Mouse (Mus musculus): ENCODE measurements around the gene Myo18a. TPM values are rescaled to one million over a fixed set of nuclear protein-coding genes. Genes with fewer than 3 reads are reported as not detected.

Gene Myo18a
- total RNA-seq, 2 experiments from 2014 or later: 331 to 334 TPM

DNA sequence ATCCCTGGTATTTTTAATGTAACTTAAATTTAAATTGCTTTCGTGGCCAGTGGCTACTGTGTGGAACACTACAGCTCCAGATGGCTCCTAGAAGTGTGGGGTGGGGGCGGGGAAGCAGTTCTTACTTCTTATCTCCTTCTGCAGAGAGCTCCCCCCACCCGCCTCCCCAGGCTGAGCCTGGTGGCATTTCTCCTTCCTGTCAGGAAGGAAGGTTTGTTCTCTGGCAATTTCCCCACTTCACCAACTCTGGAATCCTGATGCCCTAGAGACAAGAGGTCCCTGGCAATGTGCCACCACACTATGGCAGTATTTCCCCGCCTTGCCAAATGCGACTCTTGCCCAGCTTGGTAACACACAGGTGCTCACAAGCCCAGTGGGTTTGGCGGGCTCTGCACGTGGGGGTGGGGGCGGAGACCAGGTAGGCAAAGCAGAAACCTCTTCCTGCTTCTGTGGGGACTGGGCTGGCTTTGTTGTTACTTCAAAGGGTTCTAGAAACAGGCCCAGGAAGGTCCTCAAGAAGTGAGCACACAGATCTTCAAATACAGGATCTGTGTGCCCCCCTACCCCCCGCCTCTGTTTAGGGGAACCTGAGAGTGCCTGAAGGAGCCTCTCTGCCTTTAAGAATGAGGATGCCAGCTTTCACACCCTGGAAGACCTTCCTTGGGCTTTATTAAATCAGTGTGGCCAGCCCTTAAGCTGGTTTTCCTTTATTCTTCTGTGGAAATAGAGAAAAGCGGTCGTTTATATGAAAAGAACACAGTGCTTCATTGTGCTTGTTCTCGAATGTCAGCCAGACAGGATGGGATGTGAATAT lies 28.9 kb downstream of the Myo18a start:
- DNase-seq: no peak
- intact Hi-C loops (cut with DNase I): loop anchor here (2.0 kb wide), 2 partner anchors 27 to 51 kb away; no protein-coding TSS in a partner anchor

DNA sequence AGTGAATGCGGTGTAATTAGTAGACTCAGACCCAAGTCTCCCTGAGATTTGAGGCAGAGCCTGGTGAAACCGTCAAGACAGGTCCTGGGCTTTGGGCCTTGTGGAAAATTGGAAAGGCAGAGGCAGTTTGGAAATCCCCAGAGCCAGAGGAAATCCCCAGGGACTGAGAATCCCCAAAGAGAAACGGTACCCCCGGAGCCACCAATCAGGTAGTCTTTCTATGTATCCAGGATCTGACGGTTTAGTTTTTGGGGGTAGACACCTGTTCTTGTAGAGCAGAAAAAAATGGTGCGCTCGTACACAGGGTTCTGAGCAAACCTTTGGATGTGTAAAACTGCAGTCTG lies 29.5 kb downstream of the Myo18a start:
- intact Hi-C loops (cut with DNase I): loop anchor here (2.0 kb wide), 1 partner anchor 28 kb away; no protein-coding TSS in a partner anchor
- DNase-seq: no peak

DNA sequence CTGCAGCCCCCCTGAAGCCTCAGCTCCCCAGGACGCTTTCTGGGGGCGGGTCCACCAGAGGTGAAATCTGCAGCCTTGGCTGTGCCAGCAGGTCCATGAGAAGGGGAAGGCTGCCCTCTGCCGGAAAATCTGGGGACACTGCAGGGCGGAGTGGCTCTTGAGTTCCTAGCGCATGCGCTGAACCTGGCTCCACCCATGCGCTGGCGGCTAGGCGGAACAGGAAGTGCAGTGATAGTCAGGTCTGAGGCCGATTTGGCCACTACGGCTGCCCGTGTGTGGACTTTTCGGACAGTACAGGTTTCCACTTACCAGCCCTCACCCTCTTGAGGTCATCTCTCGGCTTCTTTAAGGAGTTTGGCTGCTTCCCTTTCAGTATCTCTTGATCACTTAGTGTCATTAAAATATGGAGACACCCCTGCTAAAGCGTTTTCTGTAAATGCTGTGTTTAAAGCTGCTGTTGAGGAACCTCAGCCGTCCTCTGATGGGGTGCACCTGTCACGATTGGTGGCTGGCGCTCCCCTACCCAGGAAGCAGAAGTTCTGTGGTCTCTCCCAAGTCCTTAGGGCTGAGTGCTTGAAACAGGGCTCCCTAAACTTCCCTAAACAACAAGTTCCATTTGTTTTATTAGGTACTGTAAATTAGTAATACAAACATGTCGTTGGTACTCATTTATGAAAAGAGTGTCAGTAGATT lies 30.3 kb downstream of the Myo18a start:
- intact Hi-C loops (cut with DNase I): loop anchor here (2.0 kb wide), 1 partner anchor 29 kb away; no protein-coding TSS in a partner anchor
- DNase-seq: peak; percentile 95

DNA sequence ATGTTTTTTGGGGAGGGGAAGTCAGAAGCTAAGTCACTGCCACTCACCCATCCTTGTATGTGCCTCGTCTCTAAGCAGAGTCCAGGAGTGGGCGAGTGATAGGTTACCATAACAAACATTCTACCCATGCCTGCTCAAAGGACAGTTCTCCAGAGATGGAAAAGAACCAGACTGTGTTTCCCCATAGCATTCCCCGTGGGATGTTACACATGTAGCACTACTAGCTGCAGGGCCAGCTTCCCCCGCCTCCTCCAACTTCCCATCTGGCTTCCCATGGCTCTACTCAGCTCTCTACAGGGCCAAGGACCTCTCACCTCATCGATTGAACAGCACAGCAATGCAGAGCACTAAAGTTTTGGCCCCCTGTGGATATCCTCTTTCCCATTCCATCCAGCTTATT lies 32.2 kb downstream of the Myo18a start:
- intact Hi-C loops (cut with DNase I): no loop called here
- DNase-seq: no peak

DNA sequence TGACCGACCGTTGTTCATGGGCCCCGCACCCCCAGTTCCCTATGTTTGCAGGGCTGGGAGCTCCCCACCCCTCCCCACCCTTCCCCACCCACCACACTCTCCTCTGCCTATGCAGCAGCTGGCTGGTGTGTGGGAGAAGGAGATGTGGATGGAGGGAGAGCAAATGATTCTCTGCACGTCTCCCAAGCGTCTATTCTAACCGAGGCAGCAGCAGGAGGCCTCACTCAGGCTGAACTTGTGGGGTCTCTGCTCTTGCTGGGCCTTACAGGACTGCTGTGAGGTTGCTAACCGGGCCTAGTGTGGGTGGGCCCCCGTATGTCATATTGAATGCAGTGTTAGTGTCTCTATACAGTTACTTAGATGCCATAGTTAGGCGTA lies 37.4 kb downstream of the Myo18a start:
- no peak for DNase-seq
- intact Hi-C loops (cut with DNase I): no loop called here

DNA sequence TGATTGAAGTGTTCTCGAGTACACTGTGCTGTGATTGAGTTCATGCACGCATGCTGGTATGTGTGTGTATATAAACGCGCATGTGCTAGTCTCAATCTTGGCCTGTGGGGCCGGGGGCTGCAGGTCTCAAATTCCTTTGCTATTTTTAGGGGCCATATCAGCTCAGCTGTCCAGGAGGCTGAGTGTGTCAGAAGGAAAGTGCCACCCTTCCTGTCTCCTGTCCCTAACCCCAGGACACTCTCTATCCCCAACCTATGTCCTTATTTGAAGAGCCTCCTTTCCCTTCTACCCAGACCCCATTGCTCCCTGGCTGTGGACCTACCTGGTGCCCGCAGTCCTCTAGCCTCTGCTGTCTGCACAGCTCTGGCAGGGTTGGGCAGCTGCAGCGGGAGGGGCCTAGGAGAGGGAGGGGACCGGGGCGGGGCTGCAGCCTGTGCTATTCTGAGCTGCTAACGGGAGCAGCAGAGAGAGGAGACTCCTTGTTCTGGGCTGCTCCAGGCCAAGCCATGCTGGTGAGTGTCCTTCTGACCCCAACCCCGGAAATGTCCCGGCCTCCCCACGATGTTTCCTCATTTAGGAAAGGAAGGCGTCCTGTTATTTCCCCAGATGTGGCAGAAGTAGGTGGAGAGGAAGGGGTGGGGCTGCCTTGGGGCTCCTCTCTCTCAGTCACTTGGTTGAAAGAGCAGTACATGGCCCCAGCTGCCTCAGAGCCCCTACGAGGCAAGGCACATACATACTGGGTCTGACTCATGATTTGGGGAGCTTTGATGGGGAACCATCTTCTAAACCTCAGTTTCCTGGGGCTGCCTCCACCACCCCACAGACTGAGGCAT lies 38.0 kb downstream of the Myo18a start:
- peak; percentile 70 to 79 for DNase-seq
- intact Hi-C loops (cut with DNase I): no loop called here

DNA sequence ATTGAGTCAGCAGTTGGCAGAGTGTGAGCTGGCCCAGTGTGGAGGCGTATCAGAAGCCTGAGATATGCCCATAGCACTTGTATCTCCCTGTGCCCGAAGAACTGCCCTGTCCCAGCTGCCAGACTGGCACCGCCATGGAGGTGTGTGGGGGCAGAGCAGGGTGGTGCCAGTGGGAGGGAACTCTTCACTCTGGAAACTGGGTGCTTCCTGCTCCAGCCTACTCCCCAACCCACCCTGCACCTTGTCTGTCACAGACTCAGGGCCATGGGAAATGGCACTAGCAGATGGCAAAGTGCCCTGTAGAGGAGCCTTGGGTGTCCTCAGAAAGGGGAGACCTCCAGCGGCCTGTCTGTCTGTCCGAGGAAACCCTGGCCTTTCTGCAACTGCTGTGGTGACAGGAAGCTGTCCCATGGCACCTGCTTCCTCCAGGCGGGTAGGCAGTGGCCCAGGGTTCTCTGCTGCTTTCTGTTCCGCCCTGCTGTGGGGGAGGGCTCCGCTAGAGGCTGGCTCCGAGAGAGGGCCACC lies 39.4 kb downstream of the Myo18a start:
- intact Hi-C loops (cut with DNase I): no loop called here
- DNase-seq: peak; percentile 44 to 46

DNA sequence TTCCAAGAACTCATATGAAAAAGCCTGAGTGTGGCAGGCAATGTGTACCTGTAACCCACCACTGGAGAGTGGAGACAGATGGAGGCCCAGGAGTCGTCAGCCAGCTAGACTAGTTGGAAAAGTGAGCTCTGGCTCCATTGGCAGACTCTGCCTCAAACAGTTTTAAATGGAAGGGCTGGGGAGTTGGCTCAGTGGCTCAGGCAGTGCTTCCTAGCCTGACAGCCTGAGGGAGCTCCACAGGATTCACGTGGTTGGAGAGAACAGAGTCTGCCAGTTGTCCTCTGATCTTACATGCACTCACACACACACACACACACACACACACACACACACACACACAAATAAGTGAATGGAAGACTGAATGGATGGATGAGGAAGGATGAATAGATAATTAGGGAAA lies 43.2 kb downstream of the Myo18a start:
- intact Hi-C loops (cut with DNase I): no loop called here
- DNase-seq: no peak

DNA sequence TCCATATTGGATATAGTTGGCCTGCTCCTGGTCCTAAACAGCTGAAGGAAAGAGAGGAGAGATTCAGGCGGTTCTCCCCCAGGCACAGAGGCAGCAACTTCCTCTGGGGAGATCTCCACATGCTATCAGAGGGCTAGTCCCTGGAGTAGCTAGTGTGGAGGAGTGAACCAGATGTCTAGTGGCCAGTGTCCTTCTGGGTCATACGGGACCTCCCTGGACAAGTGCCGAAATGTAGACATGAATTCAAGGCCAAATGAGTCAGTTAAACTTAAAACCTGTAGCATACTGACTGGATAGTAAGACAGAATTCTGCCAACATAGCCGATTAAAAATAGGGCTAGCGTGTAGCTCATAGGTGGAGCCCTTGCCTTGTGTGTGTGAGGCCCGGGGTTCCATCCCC lies 43.8 kb downstream of the Myo18a start:
- intact Hi-C loops (cut with DNase I): no loop called here
- DNase-seq: no peak

DNA sequence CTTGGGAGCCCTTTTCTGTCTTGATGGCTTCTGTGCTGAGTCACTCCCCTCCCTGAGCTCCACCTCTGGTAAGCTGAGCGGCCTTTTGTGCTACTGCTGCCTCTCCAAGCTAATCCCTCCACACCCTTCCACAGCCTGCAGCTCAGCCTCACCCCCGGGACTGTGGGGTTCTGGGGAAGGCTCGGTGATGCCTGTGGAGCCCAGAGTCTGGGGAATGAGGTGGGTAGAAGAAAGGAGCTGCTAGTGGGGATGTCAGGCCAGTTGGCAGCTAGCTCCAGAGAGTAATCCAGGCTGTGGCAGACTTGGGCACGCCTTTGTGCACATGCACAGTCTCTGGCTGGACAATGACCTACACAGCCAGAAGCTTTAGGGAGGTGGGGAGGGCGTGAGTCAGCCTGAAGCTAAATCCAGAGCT lies 45.0 kb downstream of the Myo18a start:
- intact Hi-C loops (cut with DNase I): no loop called here
- no peak for DNase-seq

DNA sequence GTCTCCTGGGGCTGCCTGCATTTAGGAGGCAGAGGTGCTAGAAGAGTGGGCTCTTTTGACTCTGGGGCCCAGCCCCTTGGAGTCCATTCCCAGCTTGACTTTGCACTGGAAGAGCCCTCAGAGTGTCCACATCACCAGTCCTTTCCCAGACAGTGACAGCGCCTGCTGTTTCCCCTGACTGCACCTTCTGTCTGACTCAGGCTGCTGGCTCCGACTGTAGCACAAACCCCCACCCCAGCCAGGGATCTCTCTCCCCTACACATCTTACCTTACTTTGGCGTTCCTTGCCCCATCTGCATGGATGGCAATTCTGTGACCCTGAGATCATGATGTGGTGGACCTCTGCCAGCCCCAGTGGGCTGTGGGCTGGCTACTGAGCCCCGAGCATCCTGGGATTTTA lies 46.2 kb downstream of the Myo18a start:
- intact Hi-C loops (cut with DNase I): no loop called here
- DNase-seq: no peak

DNA sequence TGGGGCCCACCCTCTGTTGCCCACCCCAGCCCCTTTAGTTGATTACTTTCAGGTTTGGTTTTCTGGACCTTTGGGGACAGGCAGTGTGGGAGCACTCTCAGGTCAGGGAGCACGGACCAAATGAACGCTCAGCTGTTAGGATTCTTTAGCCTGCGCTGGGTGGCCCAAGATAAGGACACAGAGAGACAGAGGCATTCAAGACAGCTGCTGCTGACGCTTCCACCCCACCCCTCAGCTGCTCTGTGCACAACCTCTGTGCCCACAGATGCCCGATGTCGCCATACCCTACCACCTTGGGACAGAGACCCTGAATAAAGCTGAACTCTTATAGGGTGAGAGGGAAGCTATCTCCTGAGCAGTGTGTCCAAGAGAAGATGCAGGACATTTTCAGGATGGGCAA lies 47.0 kb downstream of the Myo18a start:
- intact Hi-C loops (cut with DNase I): no loop called here
- DNase-seq: no peak

DNA sequence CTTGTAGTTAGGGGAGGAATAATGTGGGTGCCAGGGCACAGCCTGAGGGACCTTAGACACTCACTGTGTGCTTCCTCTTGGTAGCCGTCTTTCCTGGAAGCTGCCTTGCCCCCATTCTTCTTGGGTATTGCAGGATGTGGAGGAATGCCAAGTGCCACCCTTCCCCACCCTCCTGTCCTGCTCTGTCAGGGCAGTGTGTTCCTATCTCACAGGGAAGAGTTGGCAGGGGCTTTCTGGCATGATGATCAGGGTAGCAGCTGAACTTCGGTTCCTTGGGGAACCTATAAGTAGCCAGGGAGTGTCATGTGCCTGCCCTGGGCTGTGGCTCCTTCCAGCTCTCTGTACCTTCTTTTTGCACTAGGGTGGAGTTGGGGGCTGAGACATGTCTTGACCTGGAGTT lies 50.9 kb downstream of the Myo18a start:
- peak in 1 of 2 experiments; percentile 74 for DNase-seq
- intact Hi-C loops (cut with DNase I): no loop called here

DNA sequence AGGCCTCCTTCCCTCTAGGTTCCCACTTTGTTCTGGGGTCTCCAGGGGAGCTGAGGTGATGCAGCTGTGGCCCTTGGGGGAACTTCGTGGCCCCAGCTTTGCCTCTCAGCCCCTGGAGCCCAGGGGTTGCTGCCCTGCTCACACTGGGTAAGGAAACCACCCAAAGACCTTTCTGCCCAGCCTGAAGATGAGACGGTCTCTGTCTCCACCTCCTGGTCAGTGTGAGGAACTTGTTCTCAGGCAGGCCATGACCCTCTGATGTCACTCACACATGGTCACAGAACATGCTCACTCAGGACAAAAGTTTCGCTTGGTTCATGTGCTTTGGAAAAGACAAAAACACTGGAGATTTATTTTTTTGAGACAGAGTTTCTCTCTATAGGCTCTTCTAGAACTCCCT lies 53.0 kb downstream of the Myo18a start:
- peak; percentile 52 to 70 for DNase-seq
- intact Hi-C loops (cut with DNase I): no loop called here

DNA sequence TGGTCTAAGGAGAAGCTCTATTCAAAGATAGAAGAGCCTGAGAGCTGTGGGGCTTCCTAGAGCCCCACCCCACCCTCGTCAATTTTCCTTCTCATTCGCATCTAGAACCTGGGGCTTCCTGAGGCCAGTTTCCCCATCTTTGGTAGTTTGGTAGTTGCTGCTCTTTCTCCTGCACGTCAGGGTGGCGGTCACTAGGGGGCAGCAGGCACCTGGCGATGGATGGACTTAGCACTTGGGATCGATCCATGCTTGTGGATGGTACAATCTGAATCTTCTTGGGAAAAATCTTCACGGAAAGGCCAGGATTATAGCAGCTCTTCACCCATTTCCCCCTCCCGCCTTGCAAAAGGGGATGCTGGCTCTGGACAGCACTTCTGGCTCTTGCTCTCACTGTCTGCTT lies 58.6 kb downstream of the Myo18a start:
- DNase-seq: peak in 1 of 2 experiments; percentile 51
- intact Hi-C loops (cut with DNase I): no loop called here

DNA sequence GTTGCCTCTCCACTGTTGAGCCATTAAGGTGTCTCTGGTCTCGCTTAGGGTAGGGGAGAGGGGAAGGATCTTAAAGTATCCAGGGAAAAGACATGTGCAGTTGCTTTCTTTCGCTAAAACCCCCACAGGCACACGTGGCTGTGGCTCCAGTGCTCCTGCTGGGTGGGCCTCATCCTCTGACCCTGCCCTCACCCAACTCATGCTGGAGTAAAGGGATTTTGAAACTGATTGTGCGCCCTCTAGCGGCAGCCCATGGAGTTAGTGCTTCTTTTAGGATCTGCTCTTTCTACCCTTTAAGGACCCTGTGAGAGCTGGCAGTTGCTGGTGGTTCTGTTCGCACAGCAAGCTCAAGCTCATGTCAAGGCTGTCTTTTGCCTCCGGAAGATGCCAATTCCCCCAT lies 59.7 kb downstream of the Myo18a start:
- intact Hi-C loops (cut with DNase I): no loop called here

DNA sequence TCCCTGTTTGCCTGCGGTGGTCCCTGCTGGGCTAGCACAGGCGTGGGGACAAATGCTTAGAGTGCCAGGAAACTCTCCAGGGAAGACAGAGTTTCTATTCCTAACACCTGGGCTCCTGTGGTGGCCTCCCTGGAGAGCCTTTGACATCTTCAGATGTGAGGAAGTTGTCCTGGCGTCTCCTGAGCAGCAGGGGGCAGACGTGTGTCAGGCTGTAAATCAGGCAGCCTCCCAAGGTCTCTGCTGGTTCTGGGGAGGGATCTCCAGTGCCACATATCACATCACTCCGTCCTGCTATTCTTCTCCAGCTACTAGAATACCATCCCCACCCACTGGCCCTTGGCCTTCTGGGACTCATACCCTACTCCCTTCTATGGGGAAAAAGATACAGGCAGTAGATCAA lies 62.8 kb downstream of the Myo18a start:
- DNase-seq: peak; percentile 57 to 65
- intact Hi-C loops (cut with DNase I): loop anchor here (2.0 kb wide), 1 partner anchor 141 kb away; no protein-coding TSS in a partner anchor

More for the DNA sequence above, 59.7 kb downstream of the Myo18a start:
- DNase-seq: peak in 1 of 2 experiments; percentile 56

DNA sequence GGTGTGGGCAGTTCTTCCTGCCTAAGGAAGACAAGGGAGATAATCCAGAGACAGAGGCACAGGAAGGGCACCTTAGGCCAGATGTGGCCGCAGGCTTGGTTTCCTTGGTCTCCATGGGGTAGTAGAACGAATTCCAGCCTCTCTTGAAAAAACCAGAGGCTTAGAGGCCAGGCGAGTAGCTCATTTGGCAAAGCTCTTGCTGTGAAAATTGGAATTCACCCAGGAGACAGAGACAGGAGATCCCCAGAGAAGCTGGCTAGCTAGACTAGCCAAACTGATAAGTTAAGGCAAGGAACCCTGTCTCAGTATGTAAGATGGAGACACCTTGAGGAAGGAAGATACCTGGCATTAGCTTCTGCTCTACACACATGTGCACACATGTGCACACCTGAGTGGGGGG lies 63.3 kb downstream of the Myo18a start:
- no peak for DNase-seq
- intact Hi-C loops (cut with DNase I): no loop called here

DNA sequence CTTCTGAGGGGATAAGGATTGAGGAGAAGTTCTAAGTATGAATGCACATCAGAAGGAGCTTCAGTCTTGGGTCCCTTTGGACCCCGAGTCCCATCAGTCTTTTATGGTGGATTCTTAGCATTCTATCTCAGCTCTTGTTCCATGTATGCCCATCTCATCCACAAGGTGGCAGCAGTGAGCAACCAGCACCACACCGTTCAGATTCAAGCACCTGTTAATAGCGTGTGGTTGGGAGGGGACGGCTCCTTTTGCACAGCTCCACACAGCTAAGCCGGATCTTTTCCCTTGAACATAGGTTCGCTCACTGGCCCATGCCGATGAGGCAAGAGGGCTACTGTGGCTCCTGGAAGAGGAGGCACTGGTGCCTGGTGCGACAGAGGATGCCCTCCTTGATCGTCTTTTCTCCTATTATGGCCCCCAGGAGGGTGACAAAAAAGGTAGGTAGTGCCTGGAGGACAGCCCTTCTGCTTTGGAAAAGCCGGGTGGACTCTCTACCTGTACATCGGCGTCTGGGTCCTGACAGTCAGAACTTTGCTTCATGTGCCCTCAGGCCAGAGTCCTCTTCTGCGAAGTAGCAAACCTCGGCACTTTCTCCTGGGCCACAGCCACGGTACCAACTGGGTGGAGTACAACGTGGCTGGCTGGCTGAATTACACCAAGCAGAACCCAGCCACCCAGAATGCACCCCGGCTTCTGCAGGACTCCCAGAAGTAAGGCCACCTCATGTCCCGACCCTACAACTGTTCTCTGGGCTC lies 64.4 kb downstream of the Myo18a start:
- intact Hi-C loops (cut with DNase I): no loop called here
- peak in 1 of 2 experiments; percentile 53 for DNase-seq

DNA sequence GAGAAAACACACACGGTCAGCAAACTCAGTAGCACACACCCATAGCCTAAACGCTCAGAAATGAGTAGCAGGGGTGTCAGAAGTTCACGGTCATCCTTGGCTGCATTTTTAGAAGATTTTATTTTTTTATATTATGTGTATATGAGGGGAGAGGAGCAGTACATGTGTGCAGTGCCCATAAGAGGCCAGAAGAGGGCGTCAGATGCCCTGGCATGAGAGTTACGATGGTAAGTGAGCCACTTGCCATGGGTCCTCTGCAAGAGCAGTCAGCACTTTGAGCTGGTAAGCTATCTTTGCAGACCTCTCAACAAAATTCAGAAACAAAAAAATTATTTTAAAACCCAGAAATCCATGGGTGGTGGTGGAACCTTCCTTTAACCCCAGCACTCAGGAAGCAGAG lies 65.1 kb downstream of the Myo18a start:
- no peak for DNase-seq
- intact Hi-C loops (cut with DNase I): no loop called here

Measured in gastrocnemius, postnatal 36 days (tissue).